Mouse (Mus musculus) left cerebral cortex, postnatal 25 days (tissue): ENCODE data around the gene Nup93. TPM values are rescaled to one million over a fixed set of nuclear protein-coding genes. Genes with fewer than 3 reads are reported as not detected.

Experiments used
- DNase-seq, 2 experiments: peaks; one replicate each; pipeline ENCODE4 v3.0.0; 2022; ENCODE audit warnings: low spot score in 2 of 2, mixed read lengths in 1 of 2
- intact Hi-C: fragments of 180-260 bp; cut with DNase I; formaldehyde crosslinking; loops from one replicate; pipeline ENCODE4 v1.15.1; 2025
- microRNA-seq, 2 experiments: library from miRNA; unstranded; fragments of <30 nt; microRNA quantifications; one replicate each; pipeline ENCODE4 v1.2.0; 2022
- total RNA-seq, 2 experiments: library from RNA; stranded (reverse); gene quantifications; 2 replicates each; pipeline ENCODE4 v1.2.3; 2021

Nup93 gene
- total RNA-seq, 2 experiments from 2014 or later, result 40.7 to 62.8 TPM

GRCm38 (mm10) chr8:94343290-94343689 is 128.9 kb downstream of the Nup93 start:
- intact Hi-C loops, result loop anchor here (2.0 to 5.0 kb wide), 3 partner anchors 54 to 359 kb away; no protein-coding TSS in a partner anchor
- peak; percentile 84 to 89 for DNase-seq

GRCm38 (mm10) chr8:94343778-94344320 is 129.5 kb downstream of the Nup93 start:
- intact Hi-C loops, result loop anchor here (2.0 to 5.0 kb wide), 3 partner anchors 53 to 358 kb away; no protein-coding TSS in a partner anchor
- no peak for DNase-seq

GRCm38 (mm10) chr8:94345657-94346056 is 131.3 kb downstream of the Nup93 start:
- intact Hi-C loops, result no loop called here
- no peak for DNase-seq

GRCm38 (mm10) chr8:94346264-94346663 is 131.9 kb downstream of the Nup93 start:
- DNase-seq, result no peak
- intact Hi-C loops, result no loop called here

GRCm38 (mm10) chr8:94348425-94348824 is 134.1 kb downstream of the Nup93 start:
- intact Hi-C loops, result no loop called here
- no peak for DNase-seq

- intact Hi-C loops, result no loop called here
- no peak for DNase-seq
Observed at GRCm38 (mm10) chr8:94354069-94354531, 139.7 kb downstream of the Nup93 start.

- no peak for DNase-seq
- intact Hi-C loops, result no loop called here
Observed at GRCm38 (mm10) chr8:94354571-94354970, 140.2 kb downstream of the Nup93 start.

GRCm38 (mm10) chr8:94357220-94357619 is 142.9 kb downstream of the Nup93 start:
- intact Hi-C loops, result no loop called here

GRCm38 (mm10) chr8:94358541-94358940 is 144.2 kb downstream of the Nup93 start:
- peak; percentile 37 to 39 for DNase-seq
- intact Hi-C loops, result no loop called here

More at GRCm38 (mm10) chr8:94357220-94357619, 142.9 kb downstream of the Nup93 start:
- no peak for DNase-seq

- DNase-seq, result no peak
- intact Hi-C loops, result loop anchor here (2.0 kb wide), 1 partner anchor 25 kb away; the partner anchor contains the start of gene Herpud1
Observed at GRCm38 (mm10) chr8:94361774-94362431, 147.5 kb downstream of the Nup93 start.

GRCm38 (mm10) chr8:94362607-94363239 is 148.4 kb downstream of the Nup93 start:
- intact Hi-C loops, result loop anchor here (2.0 kb wide), 1 partner anchor 24 kb away; the partner anchor contains the start of gene Herpud1
- DNase-seq, result no peak

GRCm38 (mm10) chr8:94363288-94363688 is 148.9 kb downstream of the Nup93 start:
- DNase-seq, result peak in 1 of 2 experiments; percentile 43
- intact Hi-C loops, result loop anchor here (2.0 kb wide), 1 partner anchor 24 kb away; the partner anchor contains the start of gene Herpud1

GRCm38 (mm10) chr8:94363906-94364305 is 149.5 kb downstream of the Nup93 start:
- no peak for DNase-seq
- intact Hi-C loops, result loop anchor here (2.0 kb wide), 1 partner anchor 23 kb away; the partner anchor contains the start of gene Herpud1

GRCm38 (mm10) chr8:94364686-94365312 is 150.4 kb downstream of the Nup93 start:
- intact Hi-C loops, result no loop called here
- DNase-seq, result no peak

- intact Hi-C loops, result no loop called here
- DNase-seq, result peak in 1 of 2 experiments; percentile 19
Observed at GRCm38 (mm10) chr8:94365410-94365981, 151.1 kb downstream of the Nup93 start.

Small RNAs within 50 kb of the gene (microRNA-seq; reads per million reads assigned to microRNA genes)
- 2,657 to 2,751 reads per million in 2 experiments for gene Mir138-2

Other genes with a start within 250 kb of the Nup93 start
- gene Amfr, start 201.7 kb upstream of the Nup93 start, total RNA-seq, result 100 to 1,000 TPM; 114 to 115 TPM
- 10 to 100 TPM; 47.4 to 52.3 TPM for gene Nudt21, start 177.5 kb upstream of the Nup93 start, total RNA-seq
- 10 to 100 TPM; 86.6 to 96.8 TPM for gene Ogfod1, start 177.4 kb upstream of the Nup93 start, total RNA-seq
- gene Bbs2, start 115.6 kb upstream of the Nup93 start, total RNA-seq, result 10 to 100 TPM; 24.4 to 31.5 TPM
- not detected for gene Mt4, start 77.4 kb upstream of the Nup93 start, total RNA-seq
- 100 to 1,000 TPM; 827 to 906 TPM for gene Mt3, start 62.0 kb upstream of the Nup93 start, total RNA-seq
- 100 to 1,000 TPM; 386 to 457 TPM for gene Mt2, start 41.9 kb upstream of the Nup93 start, total RNA-seq
- 100 to 1,000 TPM; 501 to 574 TPM for gene Mt1, start 35.5 kb upstream of the Nup93 start, total RNA-seq
- gene Slc12a3, start 114.6 kb downstream of the Nup93 start, total RNA-seq, result under 1 TPM; 0.27 to 0.41 TPM
- gene Herpud1, start 171.9 kb downstream of the Nup93 start, total RNA-seq, result 10 to 100 TPM; 58.1 to 61.1 TPM
- gene Nlrc5, start 219.8 kb downstream of the Nup93 start, total RNA-seq, result under 1 TPM; 0.21 to 0.71 TPM